Mouse (Mus musculus) mouse embryonic stem cell (cell line): Measurements from ENCODE around the gene Gm14085.

Experiments
- in situ Hi-C, 2 experiments: fragments of 300-500 bp; cut with MboI; formaldehyde crosslinking; loops; 1 replicate in 1 of 2; 3 replicates in 1 of 2; pipeline ENCODE4 v1.14.3; 2019 to 2020; ENCODE audit warnings: low sequenced_read_pairs in 2 of 2, low pct_unique_long_range_greater_than_20kb in 1 of 2, mixed read lengths in 1 of 2; ENCODE audit not compliant: unreplicated experiment in 1 of 2

The Gm14085 gene

GRCm38 (mm10) chr2:122532802-122533186, 48.1 kb downstream of the Gm14085 start:
- in situ Hi-C loops, result no loop called here

- in situ Hi-C loops, result no loop called here
These were observed 48.6 kb downstream of the Gm14085 start for GRCm38 (mm10) chr2:122533378-122533777.

GRCm38 (mm10) chr2:122534671-122535070, 49.9 kb downstream of the Gm14085 start:
- in situ Hi-C loops, result no loop called here

GRCm38 (mm10) chr2:122558317-122558716, 73.6 kb downstream of the Gm14085 start:
- in situ Hi-C loops, result no loop called here

GRCm38 (mm10) chr2:122561221-122561620, 76.5 kb downstream of the Gm14085 start:
- in situ Hi-C loops, result no loop called here

- in situ Hi-C loops, result no loop called here
These were observed 77.5 kb downstream of the Gm14085 start for GRCm38 (mm10) chr2:122562251-122562650.

GRCm38 (mm10) chr2:122569439-122569838, 84.7 kb downstream of the Gm14085 start:
- in situ Hi-C loops, result no loop called here

- in situ Hi-C loops, result loop anchor here in 1 of 2 experiments (10.0 kb wide), 1 partner anchor 184 kb away; no protein-coding TSS in a partner anchor
These were observed 85.7 kb downstream of the Gm14085 start for GRCm38 (mm10) chr2:122570430-122570829.

GRCm38 (mm10) chr2:122571326-122571725, 86.6 kb downstream of the Gm14085 start:
- in situ Hi-C loops, result loop anchor here in 1 of 2 experiments (10.0 kb wide), 1 partner anchor 183 kb away; no protein-coding TSS in a partner anchor

- in situ Hi-C loops, result loop anchor here in 1 of 2 experiments (10.0 kb wide), 1 partner anchor 182 kb away; no protein-coding TSS in a partner anchor
These were observed 87.7 kb downstream of the Gm14085 start for GRCm38 (mm10) chr2:122572438-122572837.

GRCm38 (mm10) chr2:122575470-122575869, 90.7 kb downstream of the Gm14085 start:
- in situ Hi-C loops, result loop anchor here in 1 of 2 experiments (10.0 kb wide), 1 partner anchor 179 kb away; no protein-coding TSS in a partner anchor

GRCm38 (mm10) chr2:122576295-122576694, 91.6 kb downstream of the Gm14085 start:
- in situ Hi-C loops, result loop anchor here in 1 of 2 experiments (10.0 kb wide), 1 partner anchor 179 kb away; no protein-coding TSS in a partner anchor

GRCm38 (mm10) chr2:122577316-122577715, 92.6 kb downstream of the Gm14085 start:
- in situ Hi-C loops, result loop anchor here in 1 of 2 experiments (10.0 kb wide), 1 partner anchor 177 kb away; no protein-coding TSS in a partner anchor
